Mouse (Mus musculus) kidney, embryonic 15.5 days (tissue): ENCODE results near the gene Cybc1. TPM values are rescaled to one million over a fixed set of nuclear protein-coding genes. Genes with fewer than 3 reads are reported as not detected.

Experiments used
- ATAC-seq: fragments of 200-750 bp; cut with Nextera tagmentation; replicated peaks from 2 replicates; pipeline ENCODE4 v1.8.0; 2017; ENCODE audit warnings: moderate TSS enrichment; ENCODE audit not compliant: low FRiP score
- H3K27ac ChIP-seq: fragments of 300-500 bp; sonication (generic); 2 replicates; pipeline ENCODE4 v1.5.1; 2015; ENCODE audit warnings: mild to moderate bottlenecking, inconsistent platforms
- H3K27me3 ChIP-seq: fragments of 300-500 bp; sonication (generic); 2 replicates; pipeline ENCODE4 v1.6.1; 2015; ENCODE audit warnings: inconsistent platforms
- H3K36me3 ChIP-seq: fragments of 300-500 bp; sonication (generic); 2 replicates; pipeline ENCODE4 v1.6.1; 2015; ENCODE audit warnings: inconsistent platforms
- H3K4me1 ChIP-seq: fragments of 300-500 bp; sonication (generic); 2 replicates; pipeline ENCODE4 v1.6.1; 2015; ENCODE audit warnings: inconsistent platforms
- H3K4me2 ChIP-seq: fragments of 300-500 bp; sonication (generic); 2 replicates; pipeline ENCODE4 v1.6.1; 2015; ENCODE audit warnings: moderate library complexity, mild to moderate bottlenecking, inconsistent platforms
- H3K4me3 ChIP-seq: fragments of 300-500 bp; sonication (generic); replicated peaks from 2 replicates; pipeline ENCODE4 v1.5.1; 2015; ENCODE audit warnings: mild to moderate bottlenecking, inconsistent platforms
- H3K9ac ChIP-seq: fragments of 300-500 bp; sonication (generic); 2 replicates; pipeline ENCODE4 v1.6.1; 2015; ENCODE audit warnings: mild to moderate bottlenecking, inconsistent platforms
- H3K9me3 ChIP-seq: fragments of 300-500 bp; sonication (generic); replicated peaks from 2 replicates; pipeline ENCODE4 v1.6.1; 2016; ENCODE audit warnings: inconsistent platforms
- WGBS: fragments of 180-500 bp; shearing (Covaris S2); methylation state at CpG from one replicate; pipeline ENCODE4 v1.1.7; 2015; ENCODE audit warnings: mixed read lengths; 5-methylcytosine and 5-hydroxymethylcytosine counted together
- polyA plus RNA-seq: library from polyadenylated mRNA; unstranded; fragments of >200 nt; fragmentation: Nextera tagmentation; extraction: Ambion mirVana; gene quantifications from 2 replicates; pipeline ENCODE4 v1.2.1, GENCODE M21; 2015

The Cybc1 gene
- polyA plus RNA-seq, 1 experiment from 2014 or later, result 34.4 TPM

DNA sequence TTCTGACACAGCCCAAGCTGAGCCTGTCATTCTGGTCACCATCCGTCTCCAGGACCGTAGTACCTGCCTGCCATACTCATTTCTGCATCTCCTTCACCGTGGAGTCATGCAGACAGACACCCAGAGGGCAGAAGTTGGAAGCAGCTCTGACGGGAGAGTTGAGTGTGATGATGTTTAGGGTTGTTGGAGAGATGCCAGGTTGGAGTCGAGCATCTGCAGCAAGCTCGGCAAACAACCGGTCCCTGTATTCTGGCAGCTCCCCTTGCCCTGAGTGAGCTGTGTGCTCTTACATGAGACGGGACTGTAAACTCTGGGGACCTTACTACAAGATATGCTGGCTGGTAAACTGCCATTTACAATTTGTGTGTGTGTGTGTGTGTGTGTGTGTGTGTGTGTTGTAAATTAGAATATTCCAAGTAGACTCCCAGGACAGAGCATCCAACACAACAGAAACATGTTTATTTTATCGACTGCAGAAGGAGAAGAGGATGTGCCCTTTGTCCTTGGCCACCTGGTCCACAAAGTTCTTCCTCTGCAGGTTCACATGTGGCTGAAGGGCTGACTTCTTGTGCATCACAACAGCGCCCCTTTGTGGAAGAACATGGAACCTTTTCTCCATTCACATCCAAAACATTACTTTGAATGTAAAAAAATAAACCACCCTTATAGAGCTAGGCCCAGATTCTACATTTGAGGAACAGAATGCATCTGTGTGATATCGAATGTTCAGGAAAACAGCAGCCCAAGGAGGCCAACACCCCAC lies 27.5 kb downstream of the Cybc1 start:
- peaks cover 12% of the 10 kb centered on the region for H3K4me1 ChIP-seq
- no peak overlapping the region for H3K9ac ChIP-seq
- no peak overlapping the region for H3K4me2 ChIP-seq
- ATAC-seq, result no peak
- no peak overlapping the region for H3K4me3 ChIP-seq
- no peaks in the 10 kb centered on the region for H3K9me3 ChIP-seq
- H3K27ac ChIP-seq, result no peak overlapping the region
- H3K36me3 ChIP-seq, result no peaks in the 10 kb centered on the region
- no peaks in the 10 kb centered on the region for H3K27me3 ChIP-seq
- 44% methylated on average over 11 of the region's 11 CpGs for WGBS

DNA sequence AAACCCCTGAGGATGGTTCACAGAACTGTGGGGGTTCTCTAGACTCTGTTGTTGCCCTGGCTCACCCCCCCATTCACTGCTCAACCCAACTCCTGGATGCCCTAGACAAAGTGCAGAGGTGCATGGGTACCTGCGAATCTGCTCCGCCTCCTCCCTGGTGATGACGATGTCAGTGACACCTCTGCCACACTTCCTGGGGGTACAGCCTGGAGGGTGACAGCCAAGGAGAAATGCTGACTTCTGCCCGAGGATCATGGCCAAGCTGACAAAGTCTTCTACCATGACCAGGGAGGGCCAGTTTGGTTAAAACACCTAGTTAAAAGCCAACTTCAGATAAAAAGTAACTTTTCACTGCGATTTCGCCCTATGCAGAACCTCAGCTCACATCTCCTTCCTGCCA lies 28.3 kb downstream of the Cybc1 start:
- ATAC-seq, result no peak
- no peaks in the 10 kb centered on the region for H3K27me3 ChIP-seq
- no peak overlapping the region for H3K4me2 ChIP-seq
- no peak overlapping the region for H3K4me3 ChIP-seq
- no peaks in the 10 kb centered on the region for H3K9me3 ChIP-seq
- H3K36me3 ChIP-seq, result peaks cover 6% of the 10 kb centered on the region; the same call in 1 of the 2 replicates
- 91% methylated on average over 6 of the region's 6 CpGs for WGBS
- no peak overlapping the region for H3K27ac ChIP-seq
- peaks cover 12% of the 10 kb centered on the region for H3K4me1 ChIP-seq
- H3K9ac ChIP-seq, result no peak overlapping the region

DNA sequence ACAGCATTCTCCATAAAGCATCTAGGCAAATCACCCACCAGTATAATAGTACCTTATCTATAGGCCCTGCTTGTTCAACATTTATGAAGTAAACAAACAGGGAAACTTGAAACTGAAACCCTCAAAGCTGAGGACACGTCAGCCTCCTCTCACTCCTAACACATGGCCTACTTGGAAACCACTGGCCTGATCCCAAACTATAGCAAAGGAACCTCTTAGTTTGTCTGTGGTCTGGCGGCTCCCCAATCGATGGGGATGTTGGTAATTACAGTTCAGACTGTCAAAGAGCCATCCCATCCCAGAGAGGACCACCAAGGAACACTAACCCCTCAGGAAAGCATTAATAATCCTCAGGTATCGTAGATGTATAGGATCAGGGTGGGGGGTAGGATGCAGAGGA lies 29.3 kb downstream of the Cybc1 start:
- H3K36me3 ChIP-seq, result peaks cover 6% of the 10 kb centered on the region; the same call in 1 of the 2 replicates
- no peaks in the 10 kb centered on the region for H3K9me3 ChIP-seq
- H3K27me3 ChIP-seq, result no peaks in the 10 kb centered on the region
- ATAC-seq, result no peak
- no peak overlapping the region for H3K27ac ChIP-seq
- no peak overlapping the region for H3K4me3 ChIP-seq
- no peak overlapping the region for H3K9ac ChIP-seq
- no peak overlapping the region for H3K4me2 ChIP-seq
- H3K4me1 ChIP-seq, result peaks cover 7% of the 10 kb centered on the region
- WGBS, result 76% methylated on average over 4 of the region's 4 CpGs

- no peak overlapping the region for H3K9ac ChIP-seq
- no peak overlapping the region for H3K27ac ChIP-seq
- ATAC-seq, result no peak
- peaks cover 6% of the 10 kb centered on the region; the same call in 1 of the 2 replicates for H3K36me3 ChIP-seq
- H3K4me1 ChIP-seq, result peaks cover 3% of the 10 kb centered on the region; the same call in 1 of the 2 replicates
- no peaks in the 10 kb centered on the region for H3K27me3 ChIP-seq
- WGBS, result 16% methylated on average over 2 of the region's 2 CpGs
- H3K4me2 ChIP-seq, result no peak overlapping the region
- no peaks in the 10 kb centered on the region for H3K9me3 ChIP-seq
- no peak overlapping the region for H3K4me3 ChIP-seq
Observed at GRCm38 (mm10) chr11:121198622-121199021, 30.5 kb downstream of the Cybc1 start.

GRCm38 (mm10) chr11:121193415-121193814 lies 35.7 kb downstream of the Cybc1 start:
- Histone ChIP-seq H3K27ac (no peak overlapping the region), H3K27me3 (no peaks in the 10 kb centered on the region), H3K36me3 (peaks cover 6% of the 10 kb centered on the region; the same call in 1 of the 2 replicates), H3K9me3 (no peaks in the 10 kb centered on the region), H3K4me3 (no peak overlapping the region), H3K4me2 (no peak overlapping the region), H3K4me1 (peaks cover 4% of the 10 kb centered on the region; the same call in 1 of the 2 replicates), H3K9ac (no peak overlapping the region)
- ATAC-seq, result no peak
- WGBS, result 53% methylated on average over 3 of the region's 3 CpGs

DNA sequence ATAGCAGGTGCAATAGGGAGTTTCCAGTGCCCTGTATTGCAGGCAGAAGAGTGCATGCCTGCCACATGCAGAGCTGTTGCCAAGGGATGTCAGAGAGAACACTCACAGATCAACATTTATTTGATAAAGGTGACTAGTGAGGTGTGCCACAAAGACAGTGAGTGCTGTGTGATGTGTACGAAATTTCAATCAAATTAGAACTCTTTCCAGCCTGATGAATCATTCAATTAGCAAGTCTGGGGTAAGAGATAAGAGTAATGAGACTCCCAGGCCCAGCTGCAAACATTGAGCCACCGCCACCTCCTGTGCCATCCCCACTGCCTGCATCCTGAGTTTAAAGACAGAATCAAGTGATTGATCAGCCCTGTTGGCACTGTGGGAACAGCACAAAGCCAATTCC lies 36.4 kb downstream of the Cybc1 start:
- ATAC-seq, result no peak
- H3K4me3 ChIP-seq, result no peak overlapping the region

DNA sequence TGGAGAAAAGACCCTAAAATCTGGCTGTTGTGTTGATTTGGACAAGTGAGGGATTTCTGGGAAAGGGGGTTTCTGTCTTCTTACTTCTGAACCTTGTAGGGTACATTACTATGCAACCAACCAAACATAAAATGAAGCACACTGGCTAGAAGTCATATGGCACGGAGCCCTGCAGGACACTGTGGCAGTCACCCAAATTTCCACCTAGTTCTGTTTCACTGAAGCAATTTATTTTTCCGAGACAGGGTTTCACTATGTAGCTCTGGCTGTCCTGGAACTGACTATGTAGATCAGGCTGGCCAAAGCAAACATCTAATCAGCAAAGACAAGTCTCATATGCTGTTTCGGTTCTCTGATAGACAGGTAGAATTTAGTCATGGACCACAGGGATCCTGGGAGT lies 39.4 kb downstream of the Cybc1 start:
- Histone ChIP-seq H3K9ac (no peak overlapping the region), H3K4me3 (no peak overlapping the region), H3K9me3 (no peaks in the 10 kb centered on the region), H3K4me1 (peaks cover 4% of the 10 kb centered on the region; the same call in 1 of the 2 replicates), H3K36me3 (no peaks in the 10 kb centered on the region), H3K27ac (no peak overlapping the region), H3K27me3 (no peaks in the 10 kb centered on the region), H3K4me2 (no peak overlapping the region)
- WGBS, result 91% methylated on average over 3 of the region's 3 CpGs
- no peak for ATAC-seq

More for the DNA sequence above, 36.4 kb downstream of the Cybc1 start:
- no peak overlapping the region for H3K27ac ChIP-seq
- no peaks in the 10 kb centered on the region for H3K9me3 ChIP-seq
- no peaks in the 10 kb centered on the region for H3K27me3 ChIP-seq
- H3K9ac ChIP-seq, result no peak overlapping the region
- H3K36me3 ChIP-seq, result peaks cover 6% of the 10 kb centered on the region; the same call in 1 of the 2 replicates
- no peak overlapping the region for H3K4me2 ChIP-seq
- WGBS, result 56% methylated on average over 2 of the region's 2 CpGs
- peaks cover 4% of the 10 kb centered on the region; the same call in 1 of the 2 replicates for H3K4me1 ChIP-seq

GRCm38 (mm10) chr11:121176285-121177270 lies 52.5 kb downstream of the Cybc1 start:
- H3K9me3 ChIP-seq, result no peaks in the 10 kb centered on the region
- H3K4me3 ChIP-seq, result no peak overlapping the region
- no peak overlapping the region for H3K27ac ChIP-seq
- H3K4me1 ChIP-seq, result peaks cover 9% of the 10 kb centered on the region; the same call in 1 of the 2 replicates
- WGBS, result 60% methylated on average over 12 of the region's 12 CpGs
- ATAC-seq, result peak; percentile 60; the same call in 1 of the 2 replicates
- H3K9ac ChIP-seq, result no peak overlapping the region
- H3K36me3 ChIP-seq, result 0 out of 2 replicates have a peak, but pooled peaks cover 3% of the 10 kb centered on the region
- H3K4me2 ChIP-seq, result no peak overlapping the region
- no peaks in the 10 kb centered on the region for H3K27me3 ChIP-seq

- H3K9me3 ChIP-seq, result no peaks in the 10 kb centered on the region
- no peak overlapping the region for H3K4me2 ChIP-seq
- H3K36me3 ChIP-seq, result no peaks in the 10 kb centered on the region
- H3K9ac ChIP-seq, result no peak overlapping the region
- H3K27ac ChIP-seq, result no peak overlapping the region
- H3K4me3 ChIP-seq, result no peak overlapping the region
- peaks cover 10% of the 10 kb centered on the region; the same call in 1 of the 2 replicates for H3K4me1 ChIP-seq
- no peak for ATAC-seq
- 55% methylated on average over 3 of the region's 3 CpGs for WGBS
- no peaks in the 10 kb centered on the region for H3K27me3 ChIP-seq
Observed at GRCm38 (mm10) chr11:121174234-121174633, 54.9 kb downstream of the Cybc1 start.

- Histone ChIP-seq H3K4me1 (peaks cover 10% of the 10 kb centered on the region; the same call in 1 of the 2 replicates), H3K27ac (no peak overlapping the region), H3K36me3 (no peaks in the 10 kb centered on the region), H3K4me3 (no peak overlapping the region), H3K9me3 (no peaks in the 10 kb centered on the region), H3K4me2 (no peak overlapping the region), H3K9ac (no peak overlapping the region), H3K27me3 (no peaks in the 10 kb centered on the region)
- WGBS, result 80% methylated on average over 5 of the region's 5 CpGs
- no peak for ATAC-seq
Observed at GRCm38 (mm10) chr11:121173203-121173602, 55.9 kb downstream of the Cybc1 start.
